Mouse (Mus musculus) kidney, embryonic 16.5 days (tissue): ENCODE data around the gene Spi1. TPM values are rescaled to one million over a fixed set of nuclear protein-coding genes. Genes with fewer than 3 reads are reported as not detected.
"Not testable (repeated sequence)": the region's sequence is repeated elsewhere in the genome, so short reads cannot be mapped to it uniquely, and the experiment has no call there.

Experiments used
- ATAC-seq: fragments of 200-750 bp; cut with Nextera tagmentation; 2 replicates; pipeline ENCODE4 v1.8.0; 2017; ENCODE audit warnings: moderate TSS enrichment; ENCODE audit not compliant: low FRiP score, low TSS enrichment
- H3K27ac ChIP-seq: fragments of 300-500 bp; sonication (generic); 2 replicates; pipeline ENCODE4 v1.5.1; 2014; ENCODE audit warnings: low read length
- H3K27me3 ChIP-seq: fragments of 300-500 bp; sonication (generic); 2 replicates; pipeline ENCODE4 v1.6.1; 2014; ENCODE audit warnings: low read length, control low read depth, mixed read lengths; ENCODE audit not compliant: insufficient read depth
- H3K36me3 ChIP-seq: fragments of 300-500 bp; sonication (generic); 2 replicates; pipeline ENCODE4 v1.6.1; 2014; ENCODE audit warnings: low read length, control low read depth, mixed read lengths; ENCODE audit not compliant: insufficient read depth
- H3K4me1 ChIP-seq: fragments of 300-500 bp; sonication (generic); 2 replicates; pipeline ENCODE4 v1.6.1; 2014; ENCODE audit warnings: low read length, control low read depth, mixed read lengths; ENCODE audit not compliant: insufficient read depth
- H3K4me2 ChIP-seq: fragments of 300-500 bp; sonication (generic); replicated peaks from 2 replicates; pipeline ENCODE4 v1.6.1; 2014; ENCODE audit warnings: low read depth, low read length
- H3K4me3 ChIP-seq: fragments of 300-500 bp; sonication (generic); 2 replicates; pipeline ENCODE4 v1.5.1; 2014; ENCODE audit warnings: mild to moderate bottlenecking, low read length
- H3K9ac ChIP-seq: fragments of 300-500 bp; sonication (generic); replicated peaks from 2 replicates; pipeline ENCODE4 v1.6.1; 2014; ENCODE audit warnings: low read length
- H3K9me3 ChIP-seq: fragments of 300-500 bp; sonication (generic); 2 replicates; pipeline ENCODE4 v1.6.1; 2016; ENCODE audit warnings: low read length, control low read depth
- whole genome bisulfite sequencing: fragments of 180-500 bp; shearing (Covaris S2); extraction: QIAGEN DNeasy Blood & Tissue Kit; methylation state at CpG from one replicate; pipeline ENCODE4 v1.1.7; 2014; 5-methylcytosine and 5-hydroxymethylcytosine counted together
- polyA plus RNA-seq: library from polyadenylated mRNA; unstranded; fragments of >200 nt; fragmentation: Nextera tagmentation; extraction: Ambion mirVana; gene quantifications from 2 replicates; pipeline ENCODE4 v1.2.1, GENCODE M21; 2015

Gene Spi1
- 3.3 and 4.2 TPM in 2 replicates for polyA plus RNA-seq

GRCm38 (mm10) chr2:91081775-91082695 lies at the start of gene Spi1:
Gene Spi1, plus strand, starts transcription at chr2:91082390.
- H3K4me2 ChIP-seq: no peak within 1 kb of the TSS
- ATAC-seq: no peak
- no peaks in the 10 kb centered on the region for H3K27me3 ChIP-seq
- no peaks in the 10 kb centered on the region for H3K9me3 ChIP-seq
- no peaks in the 10 kb centered on the region for H3K36me3 ChIP-seq
- no peak within 1 kb of the TSS for H3K27ac ChIP-seq
- H3K9ac ChIP-seq: 0 out of 2 replicates have a peak within 1 kb of the TSS, but pooled peaks have one; percentile 2
- no peak within 1 kb of the TSS for H3K4me3 ChIP-seq
- 66% methylated on average over 13 of the region's 13 CpGs for WGBS
- H3K4me1 ChIP-seq: peaks cover 4% of the 10 kb centered on the region; the same call in 1 of the 2 replicates

GRCm38 (mm10) chr2:91033000-91033399 lies 49.2 kb upstream of the Spi1 start:
- no peaks in the 10 kb centered on the region for H3K36me3 ChIP-seq
- no peaks in the 10 kb centered on the region for H3K9me3 ChIP-seq
- no peaks in the 10 kb centered on the region for H3K4me1 ChIP-seq
- H3K4me3 ChIP-seq: no peak overlapping the region
- H3K9ac ChIP-seq: no peak overlapping the region
- WGBS: 24% methylated on average over 3 of the region's 3 CpGs
- H3K27ac ChIP-seq: no peak overlapping the region
- no peaks in the 10 kb centered on the region for H3K27me3 ChIP-seq
- no peak for ATAC-seq
- no peak overlapping the region for H3K4me2 ChIP-seq

- Histone ChIP-seq H3K27ac (no peak within 1 kb of the TSS), H3K4me1 (no peaks in the 10 kb centered on the region), H3K4me3 (no peak within 1 kb of the TSS), H3K36me3 (no peaks in the 10 kb centered on the region), H3K27me3 (no peaks in the 10 kb centered on the region), H3K9ac (no peak within 1 kb of the TSS; the same call in 1 of the 2 replicates), H3K9me3 (no peaks in the 10 kb centered on the region), H3K4me2 (no peak within 1 kb of the TSS)
- 0 out of 2 replicates have a peak, but pooled peaks have one; percentile 16 for ATAC-seq
- WGBS: 62% methylated on average over 9 of the region's 9 CpGs
These were observed 46.8 kb upstream of the Spi1 start, which contains the start of gene Rapsn for GRCm38 (mm10) chr2:91035385-91035784. Gene Rapsn, plus strand, starts transcription at chr2:91035620.

- Histone ChIP-seq H3K27me3 (no peaks in the 10 kb centered on the region), H3K27ac (no peak overlapping the region), H3K4me1 (peaks cover 4% of the 10 kb centered on the region; the same call in 1 of the 2 replicates), H3K9ac (no peak overlapping the region), H3K4me2 (no peak overlapping the region), H3K4me3 (no peak overlapping the region), H3K9me3 (no peaks in the 10 kb centered on the region), H3K36me3 (no peaks in the 10 kb centered on the region)
- no peak for ATAC-seq
- WGBS: 79% methylated on average over 8 of the region's 8 CpGs
These were observed 40.4 kb upstream of the Spi1 start for GRCm38 (mm10) chr2:91041786-91042185.

- H3K36me3 ChIP-seq: no peaks in the 10 kb centered on the region
- no peaks in the 10 kb centered on the region for H3K9me3 ChIP-seq
- H3K4me3 ChIP-seq: no peak overlapping the region
- no peak overlapping the region for H3K4me2 ChIP-seq
- no peak; the same call in 1 of the 2 replicates for ATAC-seq
- WGBS: 65% methylated on average over 21 of the region's 21 CpGs
- no peak overlapping the region for H3K27ac ChIP-seq
- peaks cover 4% of the 10 kb centered on the region; the same call in 1 of the 2 replicates for H3K4me1 ChIP-seq
- no peaks in the 10 kb centered on the region for H3K27me3 ChIP-seq
- H3K9ac ChIP-seq: no peak overlapping the region
These were observed 39.4 kb upstream of the Spi1 start for GRCm38 (mm10) chr2:91042651-91043398.

GRCm38 (mm10) chr2:91044727-91045126 lies 37.5 kb upstream of the Spi1 start:
- Histone ChIP-seq H3K36me3 (no peaks in the 10 kb centered on the region), H3K27me3 (no peaks in the 10 kb centered on the region), H3K4me3 (no peak overlapping the region), H3K4me1 (peaks cover 4% of the 10 kb centered on the region; the same call in 1 of the 2 replicates), H3K27ac (no peak overlapping the region), H3K4me2 (no peak overlapping the region), H3K9ac (no peak overlapping the region), H3K9me3 (no peaks in the 10 kb centered on the region)
- WGBS: 76% methylated on average over 13 of the region's 13 CpGs
- ATAC-seq: no peak

GRCm38 (mm10) chr2:91045805-91046204 lies 36.4 kb upstream of the Spi1 start:
- H3K27me3 ChIP-seq, H3K4me2 ChIP-seq, H3K27ac ChIP-seq, ATAC-seq, H3K4me1 ChIP-seq, H3K4me3 ChIP-seq, H3K36me3 ChIP-seq, H3K9ac ChIP-seq, H3K9me3 ChIP-seq: not testable (repeated sequence)
- WGBS: 75% methylated on average over 1 of the region's 1 CpGs

- H3K4me1 ChIP-seq: peaks cover 4% of the 10 kb centered on the region; the same call in 1 of the 2 replicates
- WGBS: 57% methylated on average over 9 of the region's 9 CpGs
- ATAC-seq: peak; percentile 69
- H3K36me3 ChIP-seq: no peaks in the 10 kb centered on the region
- H3K27ac ChIP-seq: peak overlapping the region; percentile 75
- H3K9me3 ChIP-seq: no peaks in the 10 kb centered on the region
- H3K4me2 ChIP-seq: peak overlapping the region; percentile 18
- no peaks in the 10 kb centered on the region for H3K27me3 ChIP-seq
- H3K9ac ChIP-seq: peak overlapping the region; percentile 24; the same call in 1 of the 2 replicates
- H3K4me3 ChIP-seq: no peak overlapping the region
These were observed 34.8 kb upstream of the Spi1 start for GRCm38 (mm10) chr2:91047359-91047758.

GRCm38 (mm10) chr2:91051917-91052316 lies 30.3 kb upstream of the Spi1 start:
- no peaks in the 10 kb centered on the region for H3K27me3 ChIP-seq
- no peak overlapping the region for H3K9ac ChIP-seq
- H3K4me1 ChIP-seq: peaks cover 8% of the 10 kb centered on the region
- H3K4me3 ChIP-seq: no peak overlapping the region
- no peak for ATAC-seq
- WGBS: 70% methylated on average over 3 of the region's 3 CpGs
- H3K27ac ChIP-seq: no peak overlapping the region
- no peaks in the 10 kb centered on the region for H3K9me3 ChIP-seq
- H3K4me2 ChIP-seq: no peak overlapping the region
- H3K36me3 ChIP-seq: peaks cover 16% of the 10 kb centered on the region
